Mouse (Mus musculus) testis, postnatal 10 days (tissue): ENCODE measurements around the gene Zfp458.
"Not testable (repeated sequence)": the region's sequence is repeated elsewhere in the genome, so short reads cannot be mapped to it uniquely, and the experiment has no call there.

Source experiments
- DNase-seq: peaks from one replicate; pipeline ENCODE4 v3.0.0; 2021; ENCODE audit warnings: low spot score

Zfp458 gene

DNA sequence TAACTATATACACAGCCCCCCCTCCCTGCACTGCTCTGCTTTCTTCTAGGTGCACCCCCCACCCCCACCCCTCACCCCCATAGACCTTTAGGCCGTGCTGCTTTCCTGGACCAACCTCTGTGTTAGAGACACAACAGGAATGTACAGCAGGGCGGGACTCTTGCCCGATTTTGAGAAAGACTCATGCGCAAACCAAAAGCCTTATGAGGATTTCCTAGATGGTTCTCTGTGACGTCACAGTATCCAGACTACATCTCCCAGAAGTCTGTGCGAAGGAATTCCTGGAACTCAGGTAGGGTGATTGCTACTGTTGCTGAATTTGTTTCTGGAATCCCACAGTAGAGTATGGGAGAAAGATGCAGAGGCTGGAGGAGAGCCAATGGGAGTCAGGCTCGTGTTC lies at the start of gene Zfp458:
Gene Zfp458, minus strand, starts transcription at position 153 of the 400 bp plus-strand sequence.
- no peak for DNase-seq

DNA sequence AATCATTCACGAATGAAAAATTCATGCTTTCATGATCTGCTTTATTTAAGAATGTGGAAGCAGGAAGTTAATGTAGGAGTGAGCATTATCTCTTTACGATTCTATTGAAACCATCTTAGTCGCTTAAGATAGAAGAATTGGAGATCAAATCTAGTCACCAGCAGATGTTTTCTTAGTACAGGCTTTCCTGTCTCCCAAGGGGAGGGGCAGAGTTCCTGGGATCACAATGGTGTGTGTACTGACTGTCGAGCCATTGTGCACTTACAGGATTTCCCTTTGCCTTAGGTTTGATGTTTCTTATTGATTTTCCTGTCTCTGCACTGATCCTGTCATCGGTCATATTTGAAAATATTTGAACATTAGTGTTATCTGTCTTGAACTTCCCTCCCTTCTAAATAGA lies 28.5 kb upstream of the Zfp458 start:
- no peak for DNase-seq

DNA sequence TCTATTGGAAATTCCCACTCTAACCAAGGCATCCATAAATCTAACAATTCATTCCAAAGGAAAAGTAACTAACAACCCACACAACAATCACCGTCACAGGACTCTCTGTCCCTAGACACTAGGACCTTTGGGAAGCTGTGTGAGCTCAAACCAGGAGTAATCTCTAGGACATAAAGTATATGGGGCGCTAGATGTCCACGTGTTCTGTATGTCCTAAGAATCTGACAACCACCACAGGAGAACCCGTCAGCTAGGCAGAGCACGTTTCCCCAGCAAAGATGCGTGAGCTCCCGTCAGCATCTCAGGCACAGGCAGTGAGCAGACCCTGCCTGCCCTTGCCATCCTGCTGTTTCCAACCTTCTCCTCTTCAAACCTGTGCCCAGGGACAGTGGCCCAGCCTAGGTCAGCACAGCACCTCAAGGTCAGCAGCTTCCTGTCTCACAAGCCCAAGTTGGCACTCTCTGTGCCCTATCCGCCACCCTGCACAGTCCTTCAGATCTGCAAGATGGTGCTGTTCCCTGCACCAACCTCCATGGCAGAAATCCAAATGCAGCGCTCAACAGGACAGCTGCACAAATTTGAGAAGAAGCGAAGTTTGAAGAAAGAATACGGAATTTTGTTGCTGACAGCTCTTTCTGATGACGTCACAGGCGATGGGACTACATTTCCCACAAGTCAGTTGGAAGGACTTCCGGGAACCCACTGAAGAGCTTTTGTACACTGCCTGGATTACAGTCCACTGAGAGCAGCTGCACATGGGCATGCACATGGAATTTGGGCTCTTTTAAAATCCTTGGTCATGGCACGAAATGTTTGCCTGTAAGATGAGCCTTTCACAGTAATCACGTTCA lies 27.8 kb upstream of the Zfp458 start, which contains the start of gene Zfp457:
Gene Zfp457, minus strand, starts transcription at position 664 of the 851 bp plus-strand sequence.
- peak; percentile 85 for DNase-seq

- DNase-seq: not testable (repeated sequence)
These were observed 8.7 kb downstream of the Zfp458 start for GRCm38 (mm10) chr13:67269383-67270065.

- DNase-seq: peak; percentile 56
These were observed 9.5 kb downstream of the Zfp458 start for GRCm38 (mm10) chr13:67268568-67269369.

- no peak for DNase-seq
These were observed 64.2 kb downstream of the Zfp458 start for GRCm38 (mm10) chr13:67214015-67214607.
